Mouse (Mus musculus) neural tube, embryonic 12.5 days (tissue): ENCODE results near the gene Gmds. TPM values are rescaled to one million over a fixed set of nuclear protein-coding genes. Genes with fewer than 3 reads are reported as not detected.
A peak's percentile ranks its signal among the peaks of the same experiment; 100 is the strongest.

Experiments used
- ATAC-seq: fragments of 200-750 bp; cut with Nextera tagmentation; 2 replicates; pipeline ENCODE4 v1.8.0; 2017; ENCODE audit warnings: low read depth, mild to moderate bottlenecking, moderate TSS enrichment, moderate library complexity; ENCODE audit not compliant: low FRiP score
- H3K27ac ChIP-seq: fragments of 300-500 bp; sonication (generic); 2 replicates; pipeline ENCODE4 v1.5.1; 2016
- H3K27me3 ChIP-seq: fragments of 300-500 bp; sonication (generic); replicated peaks from 2 replicates; pipeline ENCODE4 v1.6.1; 2016; ENCODE audit warnings: mild to moderate bottlenecking
- H3K36me3 ChIP-seq: fragments of 300-500 bp; sonication (generic); 2 replicates; pipeline ENCODE4 v1.6.1; 2016; ENCODE audit warnings: mild to moderate bottlenecking
- H3K4me1 ChIP-seq: fragments of 300-500 bp; sonication (generic); 2 replicates; pipeline ENCODE4 v1.6.1; 2016
- H3K4me2 ChIP-seq: fragments of 300-500 bp; sonication (generic); replicated peaks from 2 replicates; pipeline ENCODE4 v1.6.1; 2016; ENCODE audit warnings: mild to moderate bottlenecking
- H3K4me3 ChIP-seq: fragments of 300-500 bp; sonication (generic); 2 replicates; pipeline ENCODE4 v1.5.1; 2016
- H3K9ac ChIP-seq: fragments of 300-500 bp; sonication (generic); 2 replicates; pipeline ENCODE4 v1.6.1; 2016; ENCODE audit warnings: mild to moderate bottlenecking
- H3K9me3 ChIP-seq: fragments of 300-500 bp; sonication (generic); 2 replicates; pipeline ENCODE4 v1.6.1; 2016; ENCODE audit warnings: mild to moderate bottlenecking
- WGBS: fragments of 180-500 bp; shearing (Covaris S2); methylation state at CpG from one replicate; pipeline ENCODE4 v1.1.7; 2016; 5-methylcytosine and 5-hydroxymethylcytosine counted together
- polyA plus RNA-seq: library from polyadenylated mRNA; unstranded; fragments of >200 nt; fragmentation: Nextera tagmentation; extraction: Ambion mirVana; gene quantifications from 2 replicates; pipeline ENCODE4 v1.2.1, GENCODE M21; 2016

Gmds gene
- polyA plus RNA-seq = 29.7 and 30.2 TPM in 2 replicates

- Histone ChIP-seq H3K9ac (peak within 1 kb of the TSS; percentile 79), H3K4me2 (peak within 1 kb of the TSS; percentile 95), H3K27ac (peak within 1 kb of the TSS; percentile 15; the same call in 1 of the 2 replicates), H3K36me3 (no peaks in the 10 kb centered on the region), H3K4me3 (peak within 1 kb of the TSS; percentile 74), H3K4me1 (no peaks in the 10 kb centered on the region), H3K27me3 (no peaks in the 10 kb centered on the region), H3K9me3 (no peaks in the 10 kb centered on the region)
- ATAC-seq = peak; percentile 99
- 5% methylated on average over 47 of the region's 55 CpGs for WGBS
Observed at GRCm38 (mm10) chr13:32338513-32339365, at the start of gene Gmds. Gene Gmds (minus strand): TSS chr13:32338740.

- no peak overlapping the region for H3K4me3 ChIP-seq
- no peak overlapping the region for H3K9ac ChIP-seq
- H3K4me1 ChIP-seq = no peaks in the 10 kb centered on the region
- WGBS = 76% methylated on average over 4 of the region's 4 CpGs
- no peak overlapping the region for H3K27ac ChIP-seq
- no peaks in the 10 kb centered on the region for H3K27me3 ChIP-seq
- H3K4me2 ChIP-seq = no peak overlapping the region
- no peaks in the 10 kb centered on the region for H3K36me3 ChIP-seq
- H3K9me3 ChIP-seq = no peaks in the 10 kb centered on the region
- ATAC-seq = no peak
Observed at GRCm38 (mm10) chr13:32385421-32386092, 47.0 kb upstream of the Gmds start.

- WGBS = 67% methylated on average over 6 of the region's 6 CpGs
- ATAC-seq = no peak
- no peak overlapping the region for H3K4me2 ChIP-seq
- no peaks in the 10 kb centered on the region for H3K27me3 ChIP-seq
- H3K4me3 ChIP-seq = no peak overlapping the region
- H3K27ac ChIP-seq = no peak overlapping the region
- no peaks in the 10 kb centered on the region for H3K36me3 ChIP-seq
- no peaks in the 10 kb centered on the region for H3K9me3 ChIP-seq
- H3K4me1 ChIP-seq = no peaks in the 10 kb centered on the region
- H3K9ac ChIP-seq = no peak overlapping the region
Observed at GRCm38 (mm10) chr13:32382227-32383010, 43.9 kb upstream of the Gmds start.

GRCm38 (mm10) chr13:32378634-32379033, 40.1 kb upstream of the Gmds start:
- no peaks in the 10 kb centered on the region for H3K36me3 ChIP-seq
- H3K4me1 ChIP-seq = no peaks in the 10 kb centered on the region
- no peak overlapping the region for H3K9ac ChIP-seq
- H3K4me2 ChIP-seq = no peak overlapping the region
- no peak overlapping the region for H3K4me3 ChIP-seq
- H3K27ac ChIP-seq = no peak overlapping the region
- no peaks in the 10 kb centered on the region for H3K9me3 ChIP-seq
- ATAC-seq = no peak
- no peaks in the 10 kb centered on the region for H3K27me3 ChIP-seq
- 87% methylated on average over 1 of the region's 1 CpGs for WGBS

GRCm38 (mm10) chr13:32372531-32372883, 34.0 kb upstream of the Gmds start:
- 90% methylated on average over 2 of the region's 2 CpGs for WGBS

GRCm38 (mm10) chr13:32371874-32372530, 33.5 kb upstream of the Gmds start:
- ATAC-seq = no peak
- H3K4me2 ChIP-seq = no peak overlapping the region
- no peaks in the 10 kb centered on the region for H3K4me1 ChIP-seq
- no peak overlapping the region for H3K27ac ChIP-seq
- 86% methylated on average over 4 of the region's 4 CpGs for WGBS
- H3K9me3 ChIP-seq = no peaks in the 10 kb centered on the region
- H3K36me3 ChIP-seq = no peaks in the 10 kb centered on the region
- H3K9ac ChIP-seq = no peak overlapping the region
- H3K27me3 ChIP-seq = no peaks in the 10 kb centered on the region
- H3K4me3 ChIP-seq = no peak overlapping the region

More at GRCm38 (mm10) chr13:32372531-32372883, 34.0 kb upstream of the Gmds start:
- Histone ChIP-seq H3K27me3 (no peaks in the 10 kb centered on the region), H3K36me3 (no peaks in the 10 kb centered on the region), H3K9ac (no peak overlapping the region), H3K27ac (no peak overlapping the region), H3K4me1 (no peaks in the 10 kb centered on the region), H3K4me2 (no peak overlapping the region), H3K9me3 (no peaks in the 10 kb centered on the region), H3K4me3 (no peak overlapping the region)
- ATAC-seq = no peak

- 91% methylated on average over 7 of the region's 7 CpGs for WGBS
Observed at GRCm38 (mm10) chr13:32370751-32371150, 32.2 kb upstream of the Gmds start.

GRCm38 (mm10) chr13:32370135-32370534, 31.6 kb upstream of the Gmds start:
- Histone ChIP-seq H3K27me3 (no peaks in the 10 kb centered on the region), H3K9ac (no peak overlapping the region), H3K9me3 (no peaks in the 10 kb centered on the region), H3K36me3 (no peaks in the 10 kb centered on the region), H3K27ac (no peak overlapping the region), H3K4me3 (no peak overlapping the region), H3K4me1 (no peaks in the 10 kb centered on the region), H3K4me2 (no peak overlapping the region)
- 78% methylated on average over 1 of the region's 1 CpGs for whole genome bisulfite sequencing
- no peak for ATAC-seq

More at GRCm38 (mm10) chr13:32370751-32371150, 32.2 kb upstream of the Gmds start:
- H3K27ac ChIP-seq = no peak overlapping the region
- no peak for ATAC-seq
- H3K4me3 ChIP-seq = no peak overlapping the region
- no peak overlapping the region for H3K9ac ChIP-seq
- H3K4me1 ChIP-seq = no peaks in the 10 kb centered on the region
- H3K27me3 ChIP-seq = no peaks in the 10 kb centered on the region
- no peaks in the 10 kb centered on the region for H3K9me3 ChIP-seq
- no peaks in the 10 kb centered on the region for H3K36me3 ChIP-seq
- H3K4me2 ChIP-seq = no peak overlapping the region

- Histone ChIP-seq H3K36me3 (no peaks in the 10 kb centered on the region), H3K9ac (peak overlapping the region; percentile 79), H3K27ac (peak overlapping the region; percentile 15; the same call in 1 of the 2 replicates), H3K4me3 (peak overlapping the region; percentile 74), H3K9me3 (no peaks in the 10 kb centered on the region), H3K4me1 (no peaks in the 10 kb centered on the region), H3K27me3 (no peaks in the 10 kb centered on the region), H3K4me2 (peak overlapping the region; percentile 95)
- peak; percentile 8; the same call in 1 of the 2 replicates for ATAC-seq
- WGBS = 4% methylated on average over 32 of the region's 32 CpGs
Observed at GRCm38 (mm10) chr13:32337735-32338512, 616 bp downstream of the Gmds start.

GRCm38 (mm10) chr13:32318309-32318708, 20.2 kb downstream of the Gmds start:
- Histone ChIP-seq H3K4me2 (no peak overlapping the region), H3K27me3 (no peaks in the 10 kb centered on the region), H3K9me3 (no peaks in the 10 kb centered on the region), H3K36me3 (no peaks in the 10 kb centered on the region), H3K4me1 (no peaks in the 10 kb centered on the region), H3K27ac (no peak overlapping the region), H3K4me3 (no peak overlapping the region), H3K9ac (no peak overlapping the region)
- no peak for ATAC-seq
- 78% methylated on average over 4 of the region's 4 CpGs for WGBS

- WGBS = 87% methylated on average over 3 of the region's 3 CpGs
- Histone ChIP-seq H3K27ac (no peak overlapping the region), H3K4me2 (no peak overlapping the region), H3K27me3 (no peaks in the 10 kb centered on the region), H3K4me1 (no peaks in the 10 kb centered on the region), H3K9ac (no peak overlapping the region), H3K4me3 (no peak overlapping the region), H3K9me3 (no peaks in the 10 kb centered on the region), H3K36me3 (no peaks in the 10 kb centered on the region)
- ATAC-seq = no peak
Observed at GRCm38 (mm10) chr13:32317354-32317753, 21.2 kb downstream of the Gmds start.
